Comparison of ENCODE assay signal across 9 mouse cellular contexts in the genomic region with DNA sequence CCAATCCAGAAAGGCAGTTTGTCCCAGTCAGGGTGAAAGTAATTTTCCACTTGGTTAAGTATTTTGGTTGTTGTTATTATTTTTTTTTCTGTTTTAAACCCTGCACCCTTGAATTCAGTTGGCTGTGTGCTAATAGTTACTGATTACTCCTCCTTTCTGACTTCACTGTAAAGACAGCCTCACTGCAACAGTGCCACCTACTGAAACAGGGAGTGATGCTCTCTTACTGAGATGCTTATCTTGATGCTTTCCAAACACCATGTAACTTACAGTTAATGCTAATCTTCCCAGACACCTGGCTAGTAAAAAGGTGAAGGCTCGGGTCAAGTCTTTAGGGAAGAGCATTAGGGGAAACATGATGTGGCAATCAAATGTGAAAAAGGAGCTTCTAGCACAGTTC.
A peak's percentile ranks its signal among the peaks of the same experiment; 100 is the strongest.
DNase-seq lines count a peak whose midpoint lies in the region; ATAC-seq lines count a peak whose summit lies in the region.
"Had no signal": no experiment of that assay in that cellular context is flagged by ENCODE, and none has a peak within 500 bp of the region (broad histone marks: within the 10 kb centered on the region; RNA-seq: fewer than 3 reads in every experiment).

No protein-coding gene starts in this region.

- no peak overlapping the region for H3K27ac ChIP-seq in neural tube, embryonic 15.5 days (replicated peaks)
- H3K27ac ChIP-seq: neural tube, embryonic 13.5 days had no signal

- H3K36me3 ChIP-seq in neural tube, embryonic 15.5 days, result no peaks in the 10 kb centered on the region
- H3K36me3 ChIP-seq: neural tube, embryonic 13.5 days had no signal

- H3K4me3 ChIP-seq in neural tube, embryonic 15.5 days (replicated peaks), result no peak overlapping the region
- H3K4me3 ChIP-seq: neural tube, embryonic 13.5 days had no signal

- H3K9me3 ChIP-seq in neural tube, embryonic 15.5 days (replicated peaks), result no peaks in the 10 kb centered on the region
- H3K9me3 ChIP-seq: neural tube, embryonic 13.5 days had no signal

- H3K9ac ChIP-seq in neural tube, embryonic 15.5 days (replicated peaks), result no peak overlapping the region
- H3K9ac ChIP-seq: neural tube, embryonic 13.5 days had no signal

- no peaks in the 10 kb centered on the region for H3K4me1 ChIP-seq in neural tube, embryonic 15.5 days
- H3K4me1 ChIP-seq: neural tube, embryonic 13.5 days had no signal

- DNase-seq in gastrocnemius, postnatal 10 days, result peak; percentile 24
- DNase-seq in gastrocnemius, adult 8-10 months (ENCODE audit: low spot score in 2 of 2), result no peak
- DNase-seq in neural tube, embryonic 10.5 days (ENCODE audit: extremely low spot score, low spot score), result peak; percentile 33
- peak; percentile 11 to 31 for DNase-seq in layer of hippocampus, adult 8-10 months (ENCODE audit: low spot score in 2 of 2)
- DNase-seq in T-cell, adult 2 months (ENCODE audit: low spot score), result no peak
- no peak for DNase-seq in testis, postnatal 14 days (ENCODE audit: low spot score)
- no peak for DNase-seq in c-Kit-positive CD71-positive TER-119-positive erythroid progenitor cells, embryonic 14.5 days (ENCODE audit: low spot score)

- no peak for ATAC-seq in neural tube, embryonic 15.5 days (ENCODE audit: low FRiP score)

- 47% methylated on average over 1 of the region's 1 CpGs for WGBS in neural tube, embryonic 15.5 days

- H3K4me2 ChIP-seq in neural tube, embryonic 15.5 days, result no peak overlapping the region
- H3K4me2 ChIP-seq: neural tube, embryonic 13.5 days had no signal

- no peaks in the 10 kb centered on the region for H3K27me3 ChIP-seq in neural tube, embryonic 15.5 days (replicated peaks)
- H3K27me3 ChIP-seq: neural tube, embryonic 13.5 days had no signal

Comparison
In these comparisons a context has a peak if more than half of its experiments do, and no peak if none do; other contexts are left out.
1. DNase-seq: peak in gastrocnemius, postnatal 10 days (single experiment), neural tube, embryonic 10.5 days (single experiment) and layer of hippocampus, adult 8-10 months (2 of 2); none in gastrocnemius, adult 8-10 months (0 of 2), T-cell, adult 2 months (single experiment), testis, postnatal 14 days (single experiment) and c-Kit-positive CD71-positive TER-119-positive erythroid progenitor cells, embryonic 14.5 days (single experiment).